Mouse (Mus musculus): Measurements from ENCODE around the gene Grb10.

Gene Grb10

DNA sequence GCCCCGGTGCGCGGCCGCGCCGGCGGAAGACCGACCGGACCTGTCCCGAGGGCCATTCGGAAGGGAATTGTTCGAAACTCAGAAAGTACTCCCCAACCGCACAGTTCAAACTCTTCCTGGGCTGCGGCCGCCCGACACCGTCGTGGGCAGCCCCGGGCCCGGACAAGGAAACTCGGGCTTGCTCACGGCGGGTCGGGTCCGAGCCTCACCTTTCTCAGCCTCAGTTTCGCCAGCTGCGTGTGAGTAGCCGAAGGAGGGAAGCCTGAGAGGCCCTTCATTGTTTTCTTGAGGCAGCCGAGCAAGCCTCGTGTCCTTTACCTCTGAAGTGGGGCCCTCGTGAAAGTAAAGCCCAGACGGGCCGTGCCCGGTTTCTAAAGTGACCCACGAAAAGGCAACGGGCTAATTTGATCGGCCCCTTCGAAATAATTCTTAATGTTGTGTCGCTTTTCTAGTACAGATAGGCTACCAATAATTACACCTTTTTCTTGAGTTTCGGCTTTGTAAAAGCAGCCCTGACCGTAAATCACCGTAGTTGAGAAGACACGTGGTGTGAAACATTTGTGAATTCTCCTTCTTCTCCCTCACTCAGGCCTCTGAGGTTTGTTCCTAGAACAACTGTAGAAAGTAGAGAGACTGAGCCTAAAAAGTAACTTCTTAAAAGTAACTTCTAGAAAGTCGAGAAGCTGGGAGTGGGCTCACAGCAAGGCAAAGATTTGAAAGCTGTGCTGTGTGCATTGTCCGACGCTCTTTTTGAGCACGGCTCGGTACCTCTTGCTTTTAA is 604 bp downstream of the Grb10 start:
- TF ChIP-seq GATA4 (IDR thresholded peaks at IDR 0.05; ENCODE audit: insufficient replicate concordance, low read length) = no peak

DNA sequence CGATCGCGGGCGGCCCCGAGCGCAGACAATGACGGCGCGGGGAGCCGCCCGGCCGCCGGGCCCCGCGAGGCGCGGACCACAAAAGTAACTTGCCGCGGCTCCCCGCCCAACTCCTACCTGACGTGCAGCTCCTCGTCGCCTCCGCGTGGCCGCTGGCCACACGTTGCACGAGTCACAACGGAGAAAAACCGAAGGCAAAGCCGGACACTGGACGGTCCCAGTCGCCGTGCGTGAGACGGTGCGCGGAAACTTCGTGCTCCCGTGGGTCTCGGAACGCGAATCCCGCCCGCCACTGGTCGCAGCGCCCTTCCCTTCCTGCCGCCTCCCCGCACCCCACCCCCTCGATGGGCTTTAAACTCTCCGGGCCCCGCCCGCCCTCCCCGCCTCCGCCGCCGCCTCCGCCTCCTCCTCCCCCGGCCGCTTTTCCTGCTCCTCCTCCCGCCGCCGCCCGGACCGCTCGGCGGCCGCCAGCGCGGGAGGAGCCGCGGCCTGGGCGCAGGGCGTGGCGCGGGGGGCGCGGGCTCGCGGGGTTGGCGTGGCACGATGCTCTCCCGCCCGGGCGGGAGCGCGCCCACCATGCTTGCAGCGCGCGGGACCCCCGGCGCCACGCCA is 1.3 kb downstream of the Grb10 start:
- no peak for TF ChIP-seq GATA4 (IDR thresholded peaks at IDR 0.05; ENCODE audit: insufficient replicate concordance, low read length)

DNA sequence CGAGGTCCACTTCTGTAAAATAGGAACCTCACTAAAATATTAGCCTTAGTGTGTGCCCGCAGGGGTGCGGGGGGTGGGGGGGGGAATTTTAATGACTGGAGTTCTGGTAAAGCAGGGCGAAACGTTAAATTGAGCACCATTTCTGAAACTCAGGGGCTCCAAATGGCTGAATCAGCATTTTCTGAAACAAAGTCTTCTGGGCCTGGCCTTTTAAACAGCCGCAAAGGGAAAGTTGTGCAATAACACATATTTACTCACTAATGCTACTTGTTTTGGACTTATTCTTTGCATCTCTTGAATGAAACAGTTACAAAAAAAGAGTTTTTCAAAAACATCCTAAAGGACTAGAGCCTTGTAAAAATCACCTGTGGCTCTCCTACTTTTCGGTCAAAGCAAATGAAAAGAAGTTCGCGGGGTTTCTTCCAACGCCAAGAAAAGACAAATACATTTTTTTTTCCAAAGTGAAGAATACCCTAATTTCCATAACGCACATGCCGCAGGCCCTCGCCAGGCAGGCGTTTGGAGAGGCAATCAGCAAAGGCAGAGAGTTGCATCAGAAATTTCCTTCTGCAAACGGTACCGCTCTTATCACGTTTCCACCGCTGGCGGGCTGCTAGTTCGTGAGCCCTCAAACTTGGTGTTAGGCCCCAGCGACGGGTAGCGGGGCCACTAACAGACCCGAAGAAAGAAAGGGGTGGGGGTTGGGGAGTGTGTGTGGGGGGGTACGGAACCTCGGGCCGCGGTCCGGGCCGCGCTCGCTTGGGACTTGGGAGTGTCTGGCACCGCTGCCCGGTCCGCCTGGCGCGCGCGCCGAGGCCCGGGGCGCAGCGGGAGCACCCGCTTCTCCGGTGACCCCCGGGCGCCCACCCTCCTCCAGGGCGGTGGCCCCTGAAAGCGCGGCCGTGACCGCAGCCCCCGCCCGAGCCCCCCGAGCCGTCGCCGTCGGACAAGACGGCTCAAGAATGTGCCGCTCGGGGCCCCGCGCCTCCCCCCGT is 2.3 kb downstream of the Grb10 start:
- no peak for TF ChIP-seq GATA4 (IDR thresholded peaks at IDR 0.05; ENCODE audit: insufficient replicate concordance, low read length)

DNA sequence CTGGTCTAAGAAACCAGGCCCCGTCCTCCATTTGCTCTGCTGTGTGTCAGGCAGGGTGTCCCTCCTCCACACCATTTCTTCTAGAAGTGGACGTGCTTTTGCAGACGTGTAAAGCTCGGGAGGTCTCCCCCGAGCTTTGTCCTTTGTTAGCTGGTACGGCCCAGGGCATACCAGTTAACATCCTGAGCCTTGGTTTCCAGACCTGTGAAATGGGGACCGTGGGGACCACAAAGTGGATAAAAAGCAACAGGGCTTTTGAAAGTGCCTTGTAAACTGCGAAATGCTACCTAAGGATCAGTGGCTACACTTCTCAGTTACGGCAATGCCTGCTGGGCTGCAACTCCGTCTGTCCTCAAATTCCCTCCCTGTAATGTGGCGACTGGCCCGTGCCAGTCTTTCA is 3.2 kb downstream of the Grb10 start:
- TF ChIP-seq GATA4 (IDR thresholded peaks at IDR 0.05; ENCODE audit: insufficient replicate concordance, low read length) = no peak

DNA sequence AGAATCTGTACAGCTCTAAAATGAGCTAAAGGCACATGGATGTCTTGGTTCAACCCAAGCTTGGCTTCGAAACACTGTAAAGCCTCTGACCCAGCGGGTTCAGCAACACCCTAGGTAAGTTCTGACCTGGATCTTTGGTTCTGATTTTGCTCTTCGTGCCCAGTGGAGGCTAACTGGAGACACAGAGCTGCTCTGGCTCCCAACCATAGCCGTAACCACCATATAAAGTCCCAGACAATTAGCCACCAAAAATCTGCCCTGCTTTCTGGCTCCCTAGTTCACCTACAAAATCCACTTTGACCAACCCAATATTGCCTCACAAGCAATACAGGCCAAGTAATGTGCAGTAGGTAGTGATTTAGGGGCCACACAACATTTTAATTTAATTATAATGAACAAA is 3.7 kb downstream of the Grb10 start:
- TF ChIP-seq GATA4 (IDR thresholded peaks at IDR 0.05; ENCODE audit: insufficient replicate concordance, low read length) = no peak

DNA sequence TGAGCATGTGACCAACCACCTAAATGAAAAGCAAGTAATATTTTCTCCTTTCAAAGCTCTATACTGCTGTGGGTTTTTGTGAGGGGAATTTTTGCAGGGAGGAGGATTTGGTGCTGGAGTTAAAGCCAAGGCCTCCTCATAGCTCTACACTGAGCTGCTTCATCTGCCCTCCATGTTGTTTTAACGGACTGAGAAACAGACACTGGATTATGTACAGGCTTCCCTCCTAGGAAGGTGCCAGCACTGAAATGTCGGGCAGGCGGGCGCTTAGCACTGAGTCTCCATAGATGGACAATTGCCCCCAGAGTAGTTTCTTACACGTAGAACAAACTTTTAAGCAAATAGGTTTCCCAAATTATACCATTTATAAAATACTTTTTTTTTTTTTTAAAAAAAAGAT is 4.1 kb downstream of the Grb10 start:
- TF ChIP-seq GATA4 (IDR thresholded peaks at IDR 0.05; ENCODE audit: insufficient replicate concordance, low read length) = no peak

DNA sequence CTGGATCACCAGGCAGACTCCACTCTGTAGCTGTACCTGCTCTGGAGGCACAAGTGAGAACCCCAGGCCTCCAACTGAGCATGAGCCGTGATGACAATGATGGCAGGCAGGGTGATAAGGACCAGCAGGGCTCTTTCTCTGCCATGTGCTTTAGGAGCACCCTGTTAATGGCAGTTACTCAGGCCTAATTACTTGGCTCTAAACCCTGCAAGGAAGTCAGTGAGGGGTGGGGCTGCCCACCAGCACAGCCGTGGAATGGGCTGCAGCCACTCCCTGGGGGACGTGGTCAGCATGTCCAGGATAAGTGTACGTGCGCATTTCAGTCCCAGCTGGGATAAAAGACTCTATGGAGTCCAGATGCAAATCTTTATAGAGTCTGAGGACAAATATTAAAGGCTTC is 5.7 kb downstream of the Grb10 start:
- TF ChIP-seq GATA4 (IDR thresholded peaks at IDR 0.05; ENCODE audit: insufficient replicate concordance, low read length) = no peak

DNA sequence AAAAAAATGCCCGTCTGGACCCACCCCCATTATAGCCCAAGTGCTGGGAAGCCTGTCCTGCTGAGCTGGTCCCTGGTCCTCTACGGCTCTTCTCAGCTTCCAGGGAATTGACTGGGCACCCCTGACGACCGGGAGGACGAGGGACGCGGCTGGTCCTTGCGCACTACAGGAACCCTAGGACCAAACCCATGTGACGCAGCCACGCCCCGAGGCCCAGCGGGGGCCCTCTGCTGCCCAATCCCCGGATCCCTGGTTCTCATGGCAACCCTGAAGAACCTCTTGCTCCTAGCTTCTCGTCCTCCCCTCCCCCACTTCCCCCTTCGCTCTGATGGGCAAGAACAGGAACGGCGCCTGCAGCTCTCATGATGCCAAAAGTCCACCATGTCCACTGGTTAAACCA is 11.8 kb downstream of the Grb10 start:
- TF ChIP-seq GATA4 (IDR thresholded peaks at IDR 0.05; ENCODE audit: insufficient replicate concordance, low read length) = no peak

DNA sequence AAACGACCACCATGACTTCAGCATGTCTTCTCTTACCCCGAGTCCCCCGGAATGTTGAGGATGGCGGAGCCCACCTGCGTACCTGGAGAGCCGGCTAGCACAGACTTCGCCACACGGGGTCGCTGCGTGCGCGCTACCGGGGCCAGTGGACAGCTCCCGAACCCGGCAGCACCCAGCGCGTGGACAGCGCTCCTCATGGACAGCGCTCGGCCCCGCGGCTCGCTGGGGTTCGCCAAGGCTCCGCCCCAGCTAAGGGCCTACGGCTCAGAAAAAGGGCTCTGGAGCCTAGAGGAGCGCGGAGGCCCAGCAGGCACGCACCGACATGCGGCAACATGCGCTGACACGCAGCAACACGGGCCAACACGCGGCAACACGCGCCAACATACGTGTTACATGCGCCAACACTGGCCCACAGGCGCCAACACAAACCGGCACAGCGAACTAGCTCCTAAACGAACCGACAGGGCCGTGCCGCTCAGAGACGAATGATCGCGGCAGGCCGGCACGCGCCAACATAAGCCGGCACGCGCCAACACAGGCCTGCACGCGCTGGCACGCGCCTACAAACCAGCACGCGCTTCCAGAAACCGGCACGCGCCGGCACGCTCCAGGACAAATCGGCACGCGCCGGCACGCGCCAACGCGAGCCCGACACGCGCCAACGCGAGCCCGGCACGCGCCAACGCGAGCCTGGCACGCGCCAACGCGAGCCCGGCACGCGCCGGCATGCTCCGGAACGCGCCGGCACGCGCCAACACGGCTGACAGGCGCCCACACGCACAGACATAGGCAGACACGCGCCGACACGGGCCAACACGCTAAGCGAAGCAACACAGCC is 12.5 kb downstream of the Grb10 start:
- no peak for TF ChIP-seq GATA4 (IDR thresholded peaks at IDR 0.05; ENCODE audit: insufficient replicate concordance, low read length)

DNA sequence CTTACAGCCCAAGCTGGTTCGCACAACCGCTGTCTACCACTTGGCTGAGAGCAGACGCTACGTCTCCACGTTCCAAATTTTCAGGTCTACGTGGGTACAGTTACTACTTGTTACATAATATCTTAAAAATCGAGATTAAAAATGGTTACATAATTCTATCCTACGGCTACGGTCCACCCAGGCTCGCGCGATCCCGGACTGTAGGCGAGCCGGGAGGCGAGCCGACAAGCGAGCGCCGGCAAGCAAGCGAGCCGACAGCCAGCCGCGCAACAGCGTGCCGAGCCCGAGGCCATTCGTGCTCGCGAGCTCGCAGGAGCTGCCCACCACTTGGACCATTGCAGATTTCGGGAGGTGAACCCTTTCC is 13.1 kb downstream of the Grb10 start:
- TF ChIP-seq GATA4 (IDR thresholded peaks at IDR 0.05; ENCODE audit: insufficient replicate concordance, low read length) = no peak

DNA sequence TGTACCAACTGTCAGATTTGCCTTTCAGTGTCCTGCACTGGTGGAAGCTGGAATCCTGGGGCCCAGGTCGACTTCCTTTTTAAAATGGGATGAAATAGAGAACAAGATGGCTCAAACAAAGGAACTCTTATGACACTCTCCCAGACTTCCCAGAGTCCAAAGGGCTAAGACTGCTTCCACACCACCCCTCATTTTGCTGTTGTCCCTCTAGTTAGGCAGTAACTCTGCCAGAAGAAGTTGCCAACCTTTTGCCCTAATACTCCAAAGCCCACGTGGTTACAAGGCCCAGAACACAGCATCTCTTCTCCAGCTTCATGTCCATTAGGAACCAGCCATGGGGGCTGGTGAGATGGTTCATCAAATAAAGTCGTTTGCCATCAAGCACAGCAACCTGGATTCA is 15.4 kb downstream of the Grb10 start:
- TF ChIP-seq GATA4 (IDR thresholded peaks at IDR 0.05; ENCODE audit: insufficient replicate concordance, low read length) = no peak

DNA sequence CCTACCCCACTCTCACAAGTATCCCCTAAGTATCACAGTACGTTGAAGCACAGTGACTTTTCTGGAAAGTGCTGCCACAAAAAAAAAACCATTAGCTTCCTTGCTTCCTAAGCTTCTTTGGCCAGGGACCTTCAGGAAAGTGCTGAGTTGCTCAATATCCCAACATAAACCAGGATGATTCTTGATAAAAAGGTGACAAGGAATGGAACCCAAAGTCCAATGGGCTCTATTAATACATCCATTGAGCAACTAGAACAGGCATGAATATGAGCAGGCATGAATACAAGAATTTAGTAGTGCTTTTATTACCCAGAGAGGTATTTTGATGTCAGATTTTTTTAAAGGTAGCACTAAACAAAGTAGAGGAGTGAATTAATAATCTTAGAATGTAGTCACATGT is 18.8 kb downstream of the Grb10 start:
- TF ChIP-seq GATA4 (IDR thresholded peaks at IDR 0.05; ENCODE audit: insufficient replicate concordance, low read length) = no peak

DNA sequence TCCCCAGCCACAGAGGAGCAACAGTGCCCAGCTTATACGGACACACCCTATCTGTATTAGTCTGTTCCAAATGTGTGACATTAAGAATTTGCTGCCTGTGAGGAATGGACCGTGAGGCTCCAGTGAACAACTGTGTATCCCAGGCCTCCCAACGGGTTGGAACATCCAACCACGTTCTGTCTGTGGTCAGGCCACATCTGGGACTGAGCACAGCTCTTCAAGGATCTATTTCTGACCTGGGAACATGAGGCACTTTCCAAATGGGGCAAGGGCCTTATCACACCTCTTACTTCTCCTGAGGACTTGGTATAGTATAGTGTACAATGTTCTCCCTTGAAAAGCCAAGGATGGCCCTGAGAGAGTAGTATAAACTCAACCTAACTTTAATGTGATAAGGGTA is 19.9 kb downstream of the Grb10 start:
- no peak for TF ChIP-seq GATA4 (IDR thresholded peaks at IDR 0.05; ENCODE audit: insufficient replicate concordance, low read length)

DNA sequence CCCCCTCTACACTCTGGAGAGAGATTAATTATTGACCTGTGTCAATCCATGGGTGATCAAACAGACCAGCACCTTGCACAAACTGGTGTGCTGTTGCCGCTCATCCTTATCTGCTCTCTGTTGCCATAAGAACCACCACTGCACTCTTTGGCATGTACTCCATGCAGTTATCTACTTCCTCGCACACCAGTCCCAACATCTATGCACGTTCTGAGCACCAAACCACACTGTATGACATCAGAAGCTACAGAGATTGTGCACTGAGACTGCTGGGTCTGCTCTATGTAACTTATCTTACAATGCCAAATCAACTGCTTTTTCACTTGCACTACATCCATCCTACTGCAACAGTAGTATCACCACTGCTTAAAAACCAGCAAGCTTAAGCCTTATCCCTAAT is 28.4 kb downstream of the Grb10 start:
- no peak for TF ChIP-seq GATA4 (IDR thresholded peaks at IDR 0.05; ENCODE audit: insufficient replicate concordance, low read length)

Data from liver, adult (tissue).